Mouse (Mus musculus) natural killer cell, adult 2 months (primary cell): ENCODE measurements around the gene Rgs8.

Source experiments
- DNase-seq, 2 experiments: peaks; one replicate each; pipeline ENCODE4 v3.0.0; 2022; ENCODE audit warnings: low spot score in 2 of 2

Rgs8 gene

GRCm38 (mm10) chr1:153652938-153653623 is at the start of gene Rgs8:
Gene Rgs8, plus strand, starts transcription at chr1:153653025.
- DNase-seq = no peak

GRCm38 (mm10) chr1:153617340-153617830 is 35.4 kb upstream of the Rgs8 start:
- DNase-seq = peak; percentile 67 to 68

DNA sequence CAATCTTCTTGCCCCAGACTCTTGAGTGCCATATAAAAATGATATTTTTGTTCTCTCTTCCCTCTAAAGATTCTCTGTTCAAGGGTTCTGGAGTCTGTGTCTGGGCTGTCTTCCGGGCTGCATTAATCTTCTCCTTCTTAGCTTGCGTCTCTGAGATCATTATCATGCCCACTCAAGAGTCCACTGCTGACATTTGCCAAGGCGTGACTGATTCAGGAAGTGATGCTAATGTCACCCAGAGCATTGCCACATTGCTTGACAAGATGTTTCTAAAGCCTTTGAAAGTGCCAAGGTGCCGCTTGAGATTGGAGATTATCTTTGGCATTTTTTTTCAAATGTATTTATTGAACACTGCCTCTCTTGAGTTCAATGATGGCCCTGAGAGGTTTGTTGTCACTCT is 29.8 kb upstream of the Rgs8 start:
- peak in 1 of 2 experiments; percentile 10 for DNase-seq

DNA sequence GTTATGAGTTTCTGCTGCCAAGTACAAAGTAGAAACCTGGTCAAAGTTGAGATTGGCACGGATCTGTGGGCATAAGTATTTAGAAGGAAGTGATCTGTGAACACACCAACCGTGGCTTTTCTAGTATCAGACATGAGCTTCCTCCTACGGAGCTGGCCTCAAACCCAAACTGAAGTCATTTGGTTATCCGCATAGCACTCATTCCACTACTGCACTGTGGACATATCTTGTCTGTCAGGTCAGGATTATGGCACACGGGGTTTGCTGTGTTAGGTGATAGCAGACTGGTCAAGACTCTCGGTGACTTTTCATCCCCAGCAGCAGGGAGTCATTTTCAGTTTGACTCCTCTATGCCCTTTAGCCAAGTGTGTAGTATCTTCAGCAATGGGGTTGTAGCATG is 20.1 kb upstream of the Rgs8 start:
- DNase-seq = no peak

DNA sequence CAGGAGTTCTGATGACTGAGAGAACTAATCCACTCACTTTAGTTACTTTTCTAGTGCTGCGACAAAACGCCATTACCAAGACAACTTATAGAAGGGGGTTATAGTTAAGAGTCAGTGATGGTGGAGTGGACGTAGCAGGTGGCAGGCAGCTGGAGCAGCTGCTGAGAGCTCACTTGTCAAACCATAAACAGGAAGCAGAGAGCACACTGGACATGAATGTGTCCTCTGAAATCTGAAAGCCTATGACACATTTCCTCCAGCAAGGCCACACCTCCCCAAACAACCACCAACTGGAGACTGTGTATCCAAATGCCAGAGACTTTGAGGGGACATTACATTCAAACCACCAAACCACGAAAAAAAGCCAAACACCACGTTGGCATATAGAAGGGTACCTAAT is 17.8 kb upstream of the Rgs8 start:
- peak; percentile 18 to 22 for DNase-seq

- no peak for DNase-seq
Observed at GRCm38 (mm10) chr1:153635521-153635920, 17.3 kb upstream of the Rgs8 start.

DNA sequence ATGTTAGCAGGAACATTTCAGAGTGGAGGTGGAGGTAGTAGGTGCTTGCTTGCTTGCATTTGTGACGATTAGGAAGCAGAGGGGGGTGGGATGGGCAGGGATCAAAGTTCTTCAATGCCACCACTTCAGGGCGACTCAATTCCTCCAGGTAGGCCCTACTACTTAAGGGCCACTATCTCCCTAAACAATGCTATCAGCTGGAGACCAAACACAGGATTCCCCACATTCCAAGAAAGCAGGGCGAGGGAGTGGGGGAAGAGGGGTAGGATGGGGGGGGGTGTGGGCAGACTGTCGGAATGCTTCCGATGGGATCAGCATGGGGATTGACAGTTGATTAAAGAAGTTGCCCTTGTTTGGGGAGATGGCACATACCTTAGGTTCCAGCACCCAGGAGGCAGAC is 16.0 kb upstream of the Rgs8 start:
- no peak for DNase-seq

GRCm38 (mm10) chr1:153641492-153641939 is 11.3 kb upstream of the Rgs8 start:
- no peak for DNase-seq

DNA sequence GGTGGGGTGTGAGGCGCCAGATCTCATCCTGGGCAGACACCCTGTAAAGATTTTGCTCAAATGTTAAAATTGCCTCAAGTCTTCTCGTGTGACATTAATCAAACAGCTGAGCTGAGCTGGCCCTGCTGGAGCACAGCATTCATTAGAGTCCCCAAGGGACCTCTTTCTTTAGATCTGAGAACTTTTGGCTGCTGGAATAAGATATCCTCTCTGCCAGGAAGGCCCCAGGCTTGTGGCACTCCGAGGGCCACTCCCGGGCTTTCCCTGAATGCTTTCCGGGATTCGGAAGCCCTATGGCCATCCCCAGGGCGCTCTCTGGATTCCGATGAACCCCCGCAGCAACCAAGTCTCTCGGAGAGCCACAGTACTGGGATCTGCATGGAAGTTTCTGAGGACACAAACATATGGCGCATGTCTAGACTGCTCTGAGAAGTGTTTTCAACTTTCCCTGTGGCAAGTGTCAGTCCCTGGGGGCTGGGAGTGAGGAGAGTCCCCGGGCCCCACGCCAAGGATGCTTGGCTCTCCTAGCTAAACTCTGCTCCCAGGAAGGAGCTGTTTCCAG is 10.8 kb upstream of the Rgs8 start:
- DNase-seq = no peak

DNA sequence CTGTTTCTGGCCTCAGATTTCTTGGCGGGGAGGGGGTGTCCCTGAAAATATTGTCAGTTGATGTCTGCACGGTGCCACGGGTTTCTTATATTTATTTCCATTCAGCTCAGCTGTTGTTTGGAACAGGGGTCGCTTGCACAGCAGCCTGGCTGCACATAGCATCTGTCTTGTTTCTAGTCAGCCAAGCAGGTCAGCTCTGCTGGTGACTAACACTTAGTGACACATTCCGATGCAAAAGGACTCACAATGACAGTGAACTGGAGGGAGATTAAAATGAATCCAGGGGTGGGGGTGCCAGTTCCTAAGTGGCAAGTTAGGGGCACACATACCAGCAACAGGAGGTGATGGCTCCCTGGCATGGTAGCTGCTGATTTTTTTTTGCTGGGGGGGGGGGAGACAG is 849 bp downstream of the Rgs8 start:
- DNase-seq = no peak

- DNase-seq = no peak
Observed at GRCm38 (mm10) chr1:153659666-153660065, 6.8 kb downstream of the Rgs8 start.

DNA sequence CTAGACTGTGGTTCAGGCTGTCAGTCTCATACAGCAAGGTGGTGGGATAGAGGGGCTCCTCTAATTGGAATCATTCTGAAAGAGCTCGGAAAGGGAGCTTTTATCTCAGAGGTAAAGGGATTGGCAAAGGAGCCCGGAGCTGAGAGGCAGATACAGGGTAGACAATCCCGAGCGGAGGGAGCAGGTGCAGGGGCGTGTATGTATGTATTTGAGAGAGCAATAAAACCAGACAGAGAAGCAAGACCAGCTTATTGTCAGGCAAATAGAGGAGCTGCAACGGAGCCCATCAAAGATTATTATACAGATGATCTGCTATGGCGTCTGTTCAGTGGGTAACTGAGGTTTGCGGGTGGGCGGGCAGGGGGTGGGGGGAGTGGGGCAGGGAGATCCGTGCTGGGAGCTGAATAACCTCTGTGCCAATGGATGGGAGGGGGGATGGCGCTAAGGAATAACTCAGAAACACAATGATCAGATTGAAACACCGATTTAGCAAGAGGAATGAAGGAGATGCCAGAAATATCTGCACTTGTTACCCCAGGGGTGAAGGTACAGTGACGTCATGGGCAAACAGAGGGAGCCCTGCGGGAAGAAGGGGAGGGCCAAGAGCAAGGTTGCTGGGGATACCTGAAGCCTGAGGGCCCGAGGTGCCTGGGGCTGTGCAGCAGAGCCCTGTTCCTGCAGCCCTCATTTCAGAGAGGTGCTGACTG is 8.3 kb downstream of the Rgs8 start:
- no peak for DNase-seq

- no peak for DNase-seq
Observed at GRCm38 (mm10) chr1:153661689-153662002, 8.8 kb downstream of the Rgs8 start.

- no peak for DNase-seq
Observed at GRCm38 (mm10) chr1:153662362-153662761, 9.5 kb downstream of the Rgs8 start.

DNA sequence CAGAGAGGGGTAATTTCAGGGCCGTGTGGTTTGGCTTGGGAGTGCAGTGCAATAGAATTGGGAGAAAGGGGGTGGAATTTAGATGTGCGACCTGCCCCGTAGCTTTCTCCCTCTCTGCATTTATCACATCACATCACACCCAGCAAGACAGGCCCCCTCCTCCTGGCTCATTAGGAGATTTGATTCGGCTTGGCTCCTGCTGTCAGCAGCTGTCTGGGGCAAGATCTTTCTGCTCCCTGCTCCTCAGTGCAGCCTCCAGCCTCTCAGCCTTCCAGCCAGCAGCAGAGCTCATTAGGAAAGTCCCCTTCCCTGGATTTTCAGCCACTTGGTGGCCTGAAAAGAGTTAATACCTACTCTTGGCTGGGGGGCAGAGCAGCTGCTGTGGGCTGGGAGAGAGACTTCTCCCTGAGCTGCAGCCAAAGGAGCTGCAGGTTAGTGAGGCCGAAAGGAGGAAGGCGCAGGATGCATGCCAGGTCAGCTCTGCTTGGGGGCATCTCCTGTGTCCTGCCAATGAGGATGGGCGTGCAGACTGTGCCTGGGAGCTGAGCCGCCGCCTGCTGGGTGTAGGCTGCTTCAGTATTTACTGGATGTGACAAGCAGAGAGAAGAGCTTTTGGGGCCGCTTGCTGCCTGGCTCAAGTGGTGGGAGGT is 12.4 kb downstream of the Rgs8 start:
- DNase-seq = no peak

- DNase-seq = no peak
Observed at GRCm38 (mm10) chr1:153666236-153666635, 13.4 kb downstream of the Rgs8 start.

DNA sequence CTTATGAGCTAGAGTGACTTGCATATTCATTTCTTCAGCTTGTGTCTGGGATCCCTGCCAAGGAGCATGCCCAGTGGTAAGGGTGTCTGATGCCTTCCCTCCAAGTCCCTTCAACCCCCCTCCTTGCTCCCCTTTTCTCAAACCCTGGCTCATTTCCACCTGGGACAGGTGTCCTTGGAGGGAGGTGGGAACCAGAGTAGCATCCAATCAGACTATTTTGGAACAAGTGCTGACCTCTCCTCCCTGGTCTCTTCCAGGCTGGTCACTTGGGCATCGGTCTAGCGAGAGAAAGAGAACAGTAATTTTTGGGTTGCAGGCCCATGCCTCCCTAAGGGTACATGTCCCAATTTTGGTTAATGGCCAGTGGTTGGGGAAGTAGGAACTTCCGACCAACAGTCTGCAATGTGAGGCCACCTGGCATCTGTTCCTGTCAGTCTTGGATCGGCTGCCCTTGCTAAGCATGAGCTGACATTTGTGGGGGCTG is 14.5 kb downstream of the Rgs8 start:
- no peak for DNase-seq

DNA sequence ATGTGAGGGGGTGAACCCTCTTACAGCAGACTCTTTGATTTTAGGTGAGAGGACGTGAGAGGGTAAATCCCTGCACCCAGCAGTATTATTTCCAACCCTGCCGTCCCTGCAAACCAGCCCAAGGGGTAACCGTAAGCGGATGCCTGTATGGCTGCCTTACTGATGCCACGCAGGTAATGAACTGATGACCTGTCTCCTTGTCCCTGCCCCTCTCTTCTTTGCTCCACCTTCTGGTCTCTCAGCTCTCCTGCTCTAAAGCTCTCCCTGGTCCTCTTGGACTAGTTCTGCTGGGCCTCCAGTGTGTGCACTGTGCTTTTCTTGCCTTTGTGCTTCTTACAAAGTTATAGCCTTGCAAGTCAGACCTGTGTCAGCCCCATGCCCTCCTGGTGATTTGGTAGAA is 15.0 kb downstream of the Rgs8 start:
- DNase-seq = no peak

DNA sequence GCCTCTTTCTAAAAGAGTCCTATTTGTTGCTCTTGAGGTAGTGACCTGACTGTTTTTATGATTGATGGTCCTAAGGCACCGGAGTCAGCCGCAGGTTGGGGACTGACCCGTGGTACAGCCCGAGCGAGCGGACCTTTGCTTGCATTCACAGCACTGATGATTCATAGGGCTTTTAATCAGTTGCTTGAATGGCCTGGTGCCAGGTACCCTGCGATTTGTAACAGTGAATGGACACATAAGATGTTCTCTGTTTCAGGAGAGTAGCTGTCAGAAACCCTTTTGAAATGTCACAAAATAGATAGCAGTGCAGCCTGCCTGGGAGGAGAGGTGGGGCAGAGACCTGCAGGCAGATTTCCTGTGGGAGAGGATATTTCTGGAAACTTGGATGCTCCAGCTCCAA is 16.3 kb downstream of the Rgs8 start:
- no peak for DNase-seq

GRCm38 (mm10) chr1:153669728-153670127 is 16.9 kb downstream of the Rgs8 start:
- DNase-seq = no peak

DNA sequence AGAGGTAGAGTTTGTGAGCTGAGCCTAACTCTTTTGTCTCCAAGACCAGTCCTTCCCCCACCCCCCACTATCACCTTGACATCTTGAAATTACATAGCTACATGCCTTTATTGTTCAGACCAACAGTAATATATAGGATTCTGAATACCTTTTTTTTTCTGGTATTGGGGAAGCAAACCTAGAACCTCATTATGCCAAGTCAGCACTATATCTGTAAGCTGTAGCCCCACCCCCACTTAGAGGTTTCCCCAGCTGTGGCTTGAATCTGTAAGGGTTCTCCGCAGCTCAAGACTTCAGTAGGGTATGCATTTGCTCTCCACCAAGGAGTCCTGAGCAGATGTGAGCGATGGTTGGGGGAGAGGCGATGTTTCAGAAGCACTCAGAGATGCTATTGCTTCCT is 18.5 kb downstream of the Rgs8 start:
- no peak for DNase-seq

DNA sequence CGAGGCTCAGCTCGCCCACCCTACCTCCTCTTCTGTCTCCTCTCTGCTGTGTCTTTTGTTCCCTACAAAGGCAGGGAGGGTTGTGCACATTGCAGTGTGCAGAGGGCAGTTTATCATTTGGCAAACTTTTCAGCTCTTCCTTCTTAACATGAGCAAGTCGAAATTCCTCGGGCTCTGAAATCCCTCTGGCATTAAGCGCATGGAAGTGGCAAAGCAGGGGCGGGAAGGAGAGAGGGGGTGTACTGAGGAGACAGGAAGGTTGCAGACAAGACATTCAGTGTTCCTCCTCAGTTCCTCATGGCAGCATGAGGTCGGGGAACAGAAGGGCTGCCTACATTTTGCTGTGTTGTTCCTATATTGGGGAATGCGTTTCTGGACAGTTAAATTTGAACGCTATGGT is 19.9 kb downstream of the Rgs8 start:
- no peak for DNase-seq
